Mouse (Mus musculus) liver, embryonic 11.5 days (tissue): ENCODE measurements around the gene Fbxw28. TPM values are rescaled to one million over a fixed set of nuclear protein-coding genes. Genes with fewer than 3 reads are reported as not detected.
"Not testable (repeated sequence)": the region's sequence is repeated elsewhere in the genome, so short reads cannot be mapped to it uniquely, and the experiment has no call there.

Experiments used
- ATAC-seq: fragments of 200-750 bp; cut with Nextera tagmentation; replicated peaks from 2 replicates; pipeline ENCODE4 v1.8.0; 2017; ENCODE audit warnings: moderate number of reproducible peaks, mild to moderate bottlenecking, moderate TSS enrichment, moderate library complexity; ENCODE audit not compliant: low FRiP score
- DNase-seq: peaks from one replicate; pipeline ENCODE4 v3.0.0-alpha.2; 2017; ENCODE audit warnings: low spot score
- H3K27ac ChIP-seq: fragments of 300-500 bp; sonication (generic); 2 replicates; pipeline ENCODE4 v1.5.1; 2014; ENCODE audit warnings: mild to moderate bottlenecking, low read depth, low read length, control low read depth
- H3K27me3 ChIP-seq: fragments of 300-500 bp; sonication (generic); replicated peaks from 2 replicates; pipeline ENCODE4 v1.6.1; 2014; ENCODE audit warnings: low read length, mixed read lengths; ENCODE audit not compliant: control insufficient read depth, insufficient read depth
- H3K36me3 ChIP-seq: fragments of 300-500 bp; sonication (generic); 2 replicates; pipeline ENCODE4 v1.6.1; 2014; ENCODE audit warnings: mild to moderate bottlenecking, low read length, moderate library complexity, mixed read lengths; ENCODE audit not compliant: control insufficient read depth, insufficient read depth
- H3K4me1 ChIP-seq: fragments of 300-500 bp; sonication (generic); replicated peaks from 2 replicates; pipeline ENCODE4 v1.6.1; 2014; ENCODE audit warnings: low read length, mixed read lengths; ENCODE audit not compliant: control insufficient read depth, insufficient read depth
- H3K4me2 ChIP-seq: fragments of 300-500 bp; sonication (generic); 2 replicates; pipeline ENCODE4 v1.6.1; 2014; ENCODE audit warnings: mild to moderate bottlenecking, control low read depth, moderate library complexity
- H3K4me3 ChIP-seq: fragments of 300-500 bp; sonication (generic); 2 replicates; pipeline ENCODE4 v1.5.1; 2014; ENCODE audit warnings: low read depth, low read length, control low read depth
- H3K9ac ChIP-seq: fragments of 300-500 bp; sonication (generic); 2 replicates; pipeline ENCODE4 v1.6.1; 2014; ENCODE audit warnings: low read depth, low read length, control low read depth
- H3K9me3 ChIP-seq: fragments of 300-500 bp; sonication (generic); 2 replicates; pipeline ENCODE4 v1.6.1; 2016; ENCODE audit warnings: low read length, inconsistent platforms, mixed read lengths; ENCODE audit not compliant: control insufficient read depth
- WGBS: fragments of 180-500 bp; shearing (Covaris S2); extraction: QIAGEN DNeasy Blood & Tissue Kit; methylation state at CpG from one replicate; pipeline ENCODE4 v1.1.7; 2014; 5-methylcytosine and 5-hydroxymethylcytosine counted together
- polyA plus RNA-seq: library from polyadenylated mRNA; unstranded; fragments of >200 nt; fragmentation: Nextera tagmentation; extraction: Ambion mirVana; gene quantifications from 2 replicates; pipeline ENCODE4 v1.2.1, GENCODE M21; 2014

Gene Fbxw28
- not detected in 2 replicates for polyA plus RNA-seq

DNA sequence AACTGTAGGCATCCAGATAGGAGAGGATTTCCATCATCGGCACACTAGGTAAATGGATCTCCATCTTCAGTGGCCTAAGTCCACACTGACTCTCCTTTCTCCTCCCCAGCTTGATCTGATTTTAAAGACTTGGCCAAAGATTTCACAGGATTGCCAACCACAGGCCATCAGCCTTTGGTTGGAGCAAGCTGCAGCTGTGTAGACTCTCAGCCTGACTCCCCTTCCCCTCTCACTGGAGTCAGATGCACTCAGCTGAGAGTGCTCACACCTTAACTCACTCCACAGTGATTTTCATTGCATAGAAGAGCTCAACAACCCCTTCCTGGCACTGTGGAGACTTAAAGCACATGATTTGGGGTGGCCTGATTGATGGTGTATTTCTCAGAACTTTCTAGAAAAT is at the start of gene Fbxw28:
TSS of gene Fbxw28 (minus strand) at position 101 of the 400 bp plus-strand sequence.
- not testable (repeated sequence) for ATAC-seq, H3K4me2 ChIP-seq, H3K9me3 ChIP-seq, H3K4me3 ChIP-seq, H3K9ac ChIP-seq, H3K4me1 ChIP-seq, H3K36me3 ChIP-seq, DNase-seq, H3K27ac ChIP-seq, H3K27me3 ChIP-seq
- no CpG with 5 or more reads among the region's 1 CpGs for WGBS

DNA sequence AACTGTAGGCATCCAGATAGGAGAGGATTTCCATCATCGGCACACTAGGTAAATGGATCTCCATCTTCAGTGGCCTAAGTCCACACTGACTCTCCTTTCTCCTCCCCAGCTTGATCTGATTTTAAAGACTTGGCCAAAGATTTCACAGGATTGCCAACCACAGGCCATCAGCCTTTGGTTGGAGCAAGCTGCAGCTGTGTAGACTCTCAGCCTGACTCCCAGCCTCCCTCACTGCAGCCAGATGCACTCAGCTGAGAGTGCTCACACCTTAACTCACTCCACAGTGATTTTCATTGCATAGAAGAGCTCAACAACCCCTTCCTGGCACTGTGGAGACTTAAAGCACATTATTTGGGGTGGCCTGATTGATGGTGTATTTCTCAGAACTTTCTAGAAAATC is 51.9 kb downstream of the Fbxw28 start, which contains the start of gene Fbxw14:
TSS of gene Fbxw14 (minus strand) at position 101 of the 400 bp plus-strand sequence.
- not testable (repeated sequence) for H3K4me1 ChIP-seq, DNase-seq, ATAC-seq, H3K9me3 ChIP-seq, H3K27me3 ChIP-seq, H3K9ac ChIP-seq, H3K27ac ChIP-seq, H3K36me3 ChIP-seq, H3K4me2 ChIP-seq, H3K4me3 ChIP-seq
- no CpG with 5 or more reads among the region's 1 CpGs for WGBS

Other genes starting within 250 kb of the Fbxw28 start
- 5.8 and 7.4 TPM in 2 replicates for gene Plxnb1, start 244.3 kb downstream of the Fbxw28 start, polyA plus RNA-seq
- gene Fbxw21, start 177.6 kb downstream of the Fbxw28 start, polyA plus RNA-seq: 0.08 TPM in 1 of 2 replicates, not detected in the other
- gene Fbxw13, start 143.7 kb downstream of the Fbxw28 start, polyA plus RNA-seq: not detected in 2 replicates
- not detected in 2 replicates for gene Fbxw20, start 104.9 kb downstream of the Fbxw28 start, polyA plus RNA-seq
- gene Fbxw14, start 52.0 kb downstream of the Fbxw28 start, polyA plus RNA-seq: not detected in 2 replicates
- gene Fbxw22, start 64.6 kb upstream of the Fbxw28 start, polyA plus RNA-seq: not detected in 2 replicates
- gene Fbxw16, start 109.5 kb upstream of the Fbxw28 start, polyA plus RNA-seq: not detected in 2 replicates
- gene Fbxw19, start 156.2 kb upstream of the Fbxw28 start, polyA plus RNA-seq: not detected in 2 replicates
- gene Fbxw15, start 228.6 kb upstream of the Fbxw28 start, polyA plus RNA-seq: 0.16 TPM in 1 of 2 replicates, not detected in the other